Mouse (Mus musculus) liver, adult 2 months (tissue): ENCODE data around the gene Nup107.

Experiments used
- CTCF ChIP-seq: fragments of 200-500 bp; IDR thresholded peaks from 2 replicates; pipeline ENCODE4 v1.5.1; 2011; ENCODE audit warnings: low read depth, low read length, control low read depth
- POLR2A ChIP-seq: fragments of 200-500 bp; IDR thresholded peaks from 2 replicates; pipeline ENCODE4 v1.6.1; 2011; ENCODE audit warnings: low read length, control low read depth; ENCODE audit not compliant: insufficient read depth; ENCODE audit errors: extremely low read depth

DNA sequence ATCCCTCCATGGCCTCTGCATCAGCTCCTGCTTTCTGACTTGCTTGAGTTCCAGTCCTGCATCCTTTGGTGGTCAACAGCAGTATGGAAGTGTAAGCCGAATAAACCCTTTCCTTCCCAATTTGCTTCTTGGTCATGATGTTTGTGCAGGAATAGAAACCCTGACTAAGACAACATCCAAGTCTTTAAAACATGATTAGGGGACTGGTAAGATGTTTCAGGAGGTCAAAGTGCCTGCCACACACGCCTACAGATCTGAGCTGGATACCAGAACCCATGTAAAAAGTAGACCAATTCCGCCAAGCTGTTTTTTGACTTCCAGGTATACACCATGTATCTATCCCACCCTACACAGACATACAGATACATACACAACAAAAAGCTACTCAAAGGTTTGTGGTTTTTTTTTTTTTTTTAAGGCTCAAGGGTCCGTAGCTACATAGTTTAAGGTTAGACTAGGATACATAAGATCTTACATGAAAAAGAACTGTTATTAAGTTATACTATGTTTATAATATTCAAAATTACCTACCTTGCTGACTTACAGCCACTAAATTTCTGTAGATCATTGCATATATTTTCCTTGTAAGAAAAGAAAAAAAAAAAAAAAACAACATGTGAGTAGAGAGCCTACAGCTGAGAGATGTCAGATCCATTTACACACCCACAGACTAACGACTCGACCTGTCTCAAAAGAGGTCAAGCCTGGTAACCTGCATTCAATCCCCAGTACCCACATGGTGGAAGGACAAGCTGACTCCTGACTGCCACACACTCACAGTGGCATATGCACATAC is 91.3 kb downstream of the Nup107 start:
- no peak for TF ChIP-seq CTCF
- TF ChIP-seq POLR2A, result no peak
